Mouse (Mus musculus): ENCODE data around the gene Ern1. TPM values are rescaled to one million over a fixed set of nuclear protein-coding genes. Genes with fewer than 3 reads are reported as not detected.
"Not testable (repeated sequence)": the region's sequence is repeated elsewhere in the genome, so short reads cannot be mapped to it uniquely, and the experiment has no call there.

Gene Ern1
- polyA plus RNA-seq, 1 experiment from 2014 or later = 7.9 TPM

GRCm38 (mm10) chr11:106464681-106465544 is 22.7 kb downstream of the Ern1 start:
- Histone ChIP-seq H3K27me3 (ENCODE audit: control insufficient read depth, insufficient read depth, low read length) (no peaks in the 10 kb centered on the region), H3K4me2 (ENCODE audit: low read depth, low read length, severe bottlenecking) (no peak overlapping the region), H3K9me3 (ENCODE audit: control insufficient read depth, low read length) (no peaks in the 10 kb centered on the region), H3K4me3 (ENCODE audit: low read depth, low read length) (no peak overlapping the region), H3K27ac (ENCODE audit: low read depth, low read length) (no peak overlapping the region), H3K4me1 (replicated peaks; ENCODE audit: control insufficient read depth, insufficient read depth, low read length) (no peaks in the 10 kb centered on the region), H3K9ac (ENCODE audit: low read length) (no peak overlapping the region), H3K36me3 (ENCODE audit: control insufficient read depth, insufficient read depth, low read length) (no peaks in the 10 kb centered on the region)
- WGBS = 84% methylated on average over 4 of the region's 4 CpGs
- ATAC-seq (replicated peaks; ENCODE audit: low FRiP score) (no peak), DNase-seq (ENCODE audit: low spot score) (no peak)

- Histone ChIP-seq H3K27me3 (ENCODE audit: control insufficient read depth, insufficient read depth, low read length) (no peaks in the 10 kb centered on the region), H3K4me2 (ENCODE audit: low read depth, low read length, severe bottlenecking) (no peak overlapping the region), H3K27ac (ENCODE audit: low read depth, low read length) (no peak overlapping the region), H3K4me1 (replicated peaks; ENCODE audit: control insufficient read depth, insufficient read depth, low read length) (no peaks in the 10 kb centered on the region), H3K4me3 (ENCODE audit: low read depth, low read length) (no peak overlapping the region), H3K36me3 (ENCODE audit: control insufficient read depth, insufficient read depth, low read length) (no peaks in the 10 kb centered on the region), H3K9me3 (ENCODE audit: control insufficient read depth, low read length) (no peaks in the 10 kb centered on the region), H3K9ac (ENCODE audit: low read length) (no peak overlapping the region)
- 66% methylated on average over 5 of the region's 5 CpGs for WGBS
- DNase-seq (ENCODE audit: low spot score) = no peak
- ATAC-seq (replicated peaks; ENCODE audit: low FRiP score) = no peak
These were observed 23.8 kb downstream of the Ern1 start for GRCm38 (mm10) chr11:106463845-106464244.

- Histone ChIP-seq H3K4me2 (ENCODE audit: low read depth, low read length, severe bottlenecking) (no peak overlapping the region), H3K27ac (ENCODE audit: low read depth, low read length) (no peak overlapping the region), H3K36me3 (ENCODE audit: control insufficient read depth, insufficient read depth, low read length) (no peaks in the 10 kb centered on the region), H3K4me1 (replicated peaks; ENCODE audit: control insufficient read depth, insufficient read depth, low read length) (no peaks in the 10 kb centered on the region), H3K9me3 (ENCODE audit: control insufficient read depth, low read length) (no peaks in the 10 kb centered on the region), H3K9ac (ENCODE audit: low read length) (no peak overlapping the region), H3K27me3 (ENCODE audit: control insufficient read depth, insufficient read depth, low read length) (no peaks in the 10 kb centered on the region), H3K4me3 (ENCODE audit: low read depth, low read length) (no peak overlapping the region)
- no peak for ATAC-seq (replicated peaks; ENCODE audit: low FRiP score)
- no peak for DNase-seq (ENCODE audit: low spot score)
- WGBS = 84% methylated on average over 3 of the region's 3 CpGs
These were observed 25.3 kb downstream of the Ern1 start for GRCm38 (mm10) chr11:106462309-106462708.

DNA sequence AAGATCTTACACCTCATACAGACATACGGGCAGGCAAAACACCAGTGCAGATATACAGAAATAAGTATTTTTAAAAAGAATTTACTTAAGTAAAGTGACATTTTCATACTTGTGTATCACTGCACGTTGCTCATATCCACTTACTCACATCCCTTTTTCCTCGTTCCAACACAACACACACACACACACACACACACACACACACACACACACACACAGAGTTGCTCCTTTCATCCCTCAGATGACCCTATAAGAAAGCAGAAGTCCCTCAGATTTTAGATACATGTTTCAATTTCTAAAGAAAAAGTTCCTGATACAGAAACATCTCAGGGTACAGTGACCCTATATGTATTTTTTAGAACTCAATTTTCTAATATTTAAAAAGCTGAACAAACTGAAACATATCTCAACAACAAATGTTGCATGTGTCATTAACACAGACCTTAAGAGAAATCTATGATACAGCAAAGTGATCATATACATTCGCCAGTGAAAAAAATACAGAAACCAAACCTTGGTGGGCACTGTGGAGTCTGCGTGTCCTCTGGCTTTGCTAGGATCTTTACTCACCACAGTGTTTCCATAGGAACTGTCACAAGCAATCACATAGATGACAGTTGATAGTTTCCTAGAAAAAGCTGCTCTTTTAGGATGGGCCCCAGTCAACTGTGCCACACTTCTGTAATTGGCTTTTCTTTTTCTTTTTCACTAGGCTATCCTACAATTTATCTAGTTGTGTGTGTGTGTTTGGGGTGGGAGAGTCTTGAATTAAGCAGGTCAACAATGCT is 26.3 kb downstream of the Ern1 start:
- no peaks in the 10 kb centered on the region for H3K9me3 ChIP-seq (ENCODE audit: control insufficient read depth, low read length)
- ATAC-seq (replicated peaks; ENCODE audit: low FRiP score) (no peak), DNase-seq (ENCODE audit: low spot score) (no peak)
- H3K36me3 ChIP-seq (ENCODE audit: control insufficient read depth, insufficient read depth, low read length) = no peaks in the 10 kb centered on the region
- no peak overlapping the region for H3K4me3 ChIP-seq (ENCODE audit: low read depth, low read length)
- H3K4me1 ChIP-seq (replicated peaks; ENCODE audit: control insufficient read depth, insufficient read depth, low read length) = no peaks in the 10 kb centered on the region
- H3K27me3 ChIP-seq (ENCODE audit: control insufficient read depth, insufficient read depth, low read length) = no peaks in the 10 kb centered on the region
- 82% methylated on average over 5 of the region's 5 CpGs for WGBS
- H3K9ac ChIP-seq (ENCODE audit: low read length) = no peak overlapping the region
- no peak overlapping the region for H3K4me2 ChIP-seq (ENCODE audit: low read depth, low read length, severe bottlenecking)
- H3K27ac ChIP-seq (ENCODE audit: low read depth, low read length) = no peak overlapping the region

- no peaks in the 10 kb centered on the region for H3K9me3 ChIP-seq (ENCODE audit: control insufficient read depth, low read length)
- no peaks in the 10 kb centered on the region for H3K4me1 ChIP-seq (replicated peaks; ENCODE audit: control insufficient read depth, insufficient read depth, low read length)
- DNase-seq (ENCODE audit: low spot score) (no peak), ATAC-seq (replicated peaks; ENCODE audit: low FRiP score) (no peak)
- WGBS = 90% methylated on average over 1 of the region's 1 CpGs
- no peak overlapping the region for H3K27ac ChIP-seq (ENCODE audit: low read depth, low read length)
- no peaks in the 10 kb centered on the region for H3K27me3 ChIP-seq (ENCODE audit: control insufficient read depth, insufficient read depth, low read length)
- no peaks in the 10 kb centered on the region for H3K36me3 ChIP-seq (ENCODE audit: control insufficient read depth, insufficient read depth, low read length)
- H3K4me2 ChIP-seq (ENCODE audit: low read depth, low read length, severe bottlenecking) = no peak overlapping the region
- H3K9ac ChIP-seq (ENCODE audit: low read length) = no peak overlapping the region
- H3K4me3 ChIP-seq (ENCODE audit: low read depth, low read length) = no peak overlapping the region
These were observed 27.0 kb downstream of the Ern1 start for GRCm38 (mm10) chr11:106460671-106461070.

DNA sequence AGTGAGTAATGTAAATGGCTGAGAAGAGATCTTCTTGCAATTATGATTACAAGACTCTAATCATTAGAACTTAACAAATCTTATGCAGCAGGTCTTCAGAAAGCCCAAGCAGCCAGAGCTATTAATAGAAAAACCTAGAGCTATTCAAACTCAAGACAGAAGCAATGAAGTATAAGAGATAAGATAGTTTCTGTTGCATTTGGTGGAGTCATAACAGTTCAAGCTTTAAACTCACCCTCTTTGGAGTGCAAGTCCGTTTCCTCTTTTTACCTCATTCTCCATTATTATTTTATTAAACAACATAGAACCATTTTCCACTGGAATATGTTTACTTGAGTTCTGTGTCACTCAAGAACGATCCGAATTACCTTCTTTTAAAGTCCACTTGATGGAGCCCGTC is 29.1 kb downstream of the Ern1 start:
- Histone ChIP-seq H3K36me3 (ENCODE audit: control insufficient read depth, insufficient read depth, low read length) (no peaks in the 10 kb centered on the region), H3K4me2 (ENCODE audit: low read depth, low read length, severe bottlenecking) (no peak overlapping the region), H3K4me1 (replicated peaks; ENCODE audit: control insufficient read depth, insufficient read depth, low read length) (no peaks in the 10 kb centered on the region), H3K9me3 (ENCODE audit: control insufficient read depth, low read length) (no peaks in the 10 kb centered on the region), H3K9ac (ENCODE audit: low read length) (no peak overlapping the region), H3K27me3 (ENCODE audit: control insufficient read depth, insufficient read depth, low read length) (no peaks in the 10 kb centered on the region), H3K27ac (ENCODE audit: low read depth, low read length) (no peak overlapping the region), H3K4me3 (ENCODE audit: low read depth, low read length) (no peak overlapping the region)
- 89% methylated on average over 4 of the region's 4 CpGs for WGBS
- no peak for ATAC-seq (replicated peaks; ENCODE audit: low FRiP score)
- no peak for DNase-seq (ENCODE audit: low spot score)

DNA sequence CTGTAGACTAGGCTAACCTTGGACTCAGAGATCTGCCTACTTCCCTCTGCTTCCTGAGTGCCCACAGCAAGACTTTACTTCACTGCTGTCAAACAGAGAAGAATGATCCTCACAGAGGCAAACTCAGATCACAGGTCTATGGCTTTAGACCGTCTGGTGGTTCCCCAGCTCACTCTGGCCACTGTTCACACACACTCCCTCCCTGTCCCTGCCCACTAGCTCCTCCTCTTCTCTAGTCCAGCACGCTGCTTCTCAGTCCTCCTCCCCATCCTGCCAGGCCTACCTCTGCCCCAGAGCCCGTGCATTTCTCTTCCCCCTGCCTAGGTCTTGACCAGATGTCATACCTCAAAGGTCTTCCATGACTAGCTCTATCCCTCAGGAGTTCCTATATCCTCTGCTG is 44.0 kb downstream of the Ern1 start:
- H3K9ac ChIP-seq (ENCODE audit: low read length) = no peak overlapping the region
- 47% methylated on average over 3 of the region's 3 CpGs for WGBS
- H3K4me2 ChIP-seq (ENCODE audit: low read depth, low read length, severe bottlenecking) = no peak overlapping the region
- H3K9me3 ChIP-seq (ENCODE audit: control insufficient read depth, low read length) = no peaks in the 10 kb centered on the region
- H3K36me3 ChIP-seq (ENCODE audit: control insufficient read depth, insufficient read depth, low read length) = no peaks in the 10 kb centered on the region
- DNase-seq (ENCODE audit: low spot score) (no peak), ATAC-seq (replicated peaks; ENCODE audit: low FRiP score) (no peak)
- H3K27me3 ChIP-seq (ENCODE audit: control insufficient read depth, insufficient read depth, low read length) = no peaks in the 10 kb centered on the region
- H3K4me1 ChIP-seq (replicated peaks; ENCODE audit: control insufficient read depth, insufficient read depth, low read length) = no peaks in the 10 kb centered on the region
- no peak overlapping the region for H3K27ac ChIP-seq (ENCODE audit: low read depth, low read length)
- no peak overlapping the region for H3K4me3 ChIP-seq (ENCODE audit: low read depth, low read length)

DNA sequence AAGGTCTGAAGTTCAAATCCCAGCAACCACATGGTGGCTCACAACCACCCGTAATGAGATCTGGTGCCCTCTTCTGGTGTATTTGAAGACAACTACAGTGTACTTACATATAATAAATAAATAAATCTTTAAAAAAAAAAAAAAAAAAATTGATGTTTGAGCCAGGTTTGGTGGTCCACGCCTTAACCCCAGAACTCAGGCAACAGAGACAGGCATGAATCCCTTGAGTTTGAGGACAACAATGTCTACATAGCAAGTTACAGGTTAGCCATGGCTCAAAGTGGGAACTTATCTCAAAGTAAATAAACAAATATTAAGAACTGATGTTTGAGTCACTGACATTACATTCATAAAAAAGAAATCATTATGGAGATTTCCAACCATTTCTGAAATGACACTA is 45.1 kb downstream of the Ern1 start:
- H3K4me2 ChIP-seq (ENCODE audit: low read depth, low read length, severe bottlenecking); H3K36me3 ChIP-seq (ENCODE audit: control insufficient read depth, insufficient read depth, low read length); H3K4me1 ChIP-seq (replicated peaks; ENCODE audit: control insufficient read depth, insufficient read depth, low read length); DNase-seq (ENCODE audit: low spot score); H3K9me3 ChIP-seq (ENCODE audit: control insufficient read depth, low read length); H3K27ac ChIP-seq (ENCODE audit: low read depth, low read length); H3K4me3 ChIP-seq (ENCODE audit: low read depth, low read length); H3K27me3 ChIP-seq (ENCODE audit: control insufficient read depth, insufficient read depth, low read length); H3K9ac ChIP-seq (ENCODE audit: low read length); ATAC-seq (replicated peaks; ENCODE audit: low FRiP score): not testable (repeated sequence)
- WGBS = 85% methylated on average over 2 of the region's 2 CpGs
